Mouse (Mus musculus): ENCODE measurements at regions not wholly inside any gene's neighbourhood (a gene's known extent, or its start where the extent isn't known, plus 50 kb on each side); places are given as distances from the start of the nearest gene placed in this dataset.

GRCm38 (mm10) chr11:111333021-111333420, 267.1 kb downstream of the Kcnj2 start:
- TF ChIP-seq EP300 (IDR thresholded peaks at IDR 0.05; ENCODE audit: low read depth) (no peak), CTCF (IDR thresholded peaks at IDR 0.05; ENCODE audit: low read depth) (no peak)
